Mouse (Mus musculus): ENCODE data around the gene Zcchc17.

Zcchc17 gene

DNA sequence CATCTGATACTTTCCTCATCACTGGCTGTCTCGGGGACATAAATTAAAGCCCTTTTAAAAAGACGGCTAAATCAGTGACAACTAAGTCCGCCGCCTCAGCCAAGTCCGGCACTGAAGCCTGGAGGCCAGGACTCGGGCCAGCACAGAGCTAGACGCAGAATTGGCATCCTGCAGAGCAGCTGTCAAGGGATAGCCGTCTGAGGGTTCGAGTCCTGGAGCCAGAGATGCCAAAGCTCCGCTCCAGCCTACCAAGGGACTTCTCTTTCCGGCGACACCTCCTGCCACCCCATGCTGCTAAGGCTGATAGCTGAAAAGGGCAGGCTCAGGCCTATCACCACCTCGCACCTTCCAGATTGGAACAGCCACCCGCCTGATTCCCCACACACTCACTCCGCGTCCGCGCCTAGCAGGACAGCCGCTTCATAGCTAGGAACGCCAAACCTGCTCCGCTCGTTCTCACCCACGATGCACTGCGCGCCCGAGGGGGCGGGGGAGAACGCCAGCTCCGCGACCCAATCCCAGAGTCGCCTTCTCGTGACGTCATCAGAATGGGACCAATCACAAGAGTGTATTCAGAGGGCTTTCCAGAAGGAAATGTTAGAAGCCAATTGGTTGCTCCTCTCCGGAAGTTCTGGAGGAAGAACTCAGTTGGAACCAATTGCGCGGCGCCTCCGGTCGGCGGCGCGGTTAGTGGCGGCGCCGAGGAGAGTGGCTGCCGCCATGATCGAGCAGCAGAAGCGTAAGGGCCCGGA is at the start of gene Zcchc17, which contains the start of gene Snrnp40:
Gene Zcchc17 (minus strand): TSS at position 458 of the 752 bp plus-strand sequence.
Gene Snrnp40 (plus strand): TSS at position 647 of the 752 bp plus-strand sequence.
- peak; percentile 100 for DNase-seq

DNA sequence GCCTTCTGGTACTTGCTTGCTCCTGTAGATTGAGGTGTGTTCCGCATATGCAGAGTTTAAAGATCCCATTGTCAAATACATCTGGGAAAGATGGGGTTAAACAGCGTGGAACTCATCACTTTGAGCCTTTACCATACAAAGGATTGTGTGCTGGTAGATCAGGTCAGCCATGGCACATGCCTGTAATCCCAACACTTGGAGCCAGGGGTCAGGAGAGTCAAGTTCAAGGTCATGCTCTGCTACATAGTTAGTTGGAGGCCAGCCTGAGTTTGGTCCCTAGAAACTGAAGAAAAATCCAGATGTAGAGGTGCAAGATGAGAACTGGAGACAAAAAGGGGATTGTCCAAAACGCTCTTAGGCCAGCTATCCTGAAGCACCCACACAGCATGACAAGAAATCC is 31.5 kb upstream of the Zcchc17 start:
- peak; percentile 26 for DNase-seq

DNA sequence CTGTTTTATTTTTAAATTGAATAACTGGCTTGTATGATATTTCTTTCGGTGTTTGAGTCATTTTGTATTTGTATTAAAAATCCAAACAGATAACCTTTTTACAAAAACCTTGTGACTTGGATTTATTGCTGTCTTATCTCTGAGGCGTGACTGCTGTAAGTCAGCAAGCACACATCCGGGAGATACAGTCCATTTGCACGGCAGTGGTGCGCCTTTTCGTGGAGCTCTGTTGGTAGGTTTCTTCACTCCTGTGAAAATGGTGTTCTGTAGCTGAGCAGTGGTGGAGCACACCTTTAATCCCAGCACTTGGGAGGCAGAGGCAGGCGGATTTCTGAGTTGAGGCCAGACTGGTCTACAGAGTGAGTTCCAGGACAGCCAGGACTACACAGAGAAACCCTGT is 30.2 kb upstream of the Zcchc17 start:
- no peak for DNase-seq

DNA sequence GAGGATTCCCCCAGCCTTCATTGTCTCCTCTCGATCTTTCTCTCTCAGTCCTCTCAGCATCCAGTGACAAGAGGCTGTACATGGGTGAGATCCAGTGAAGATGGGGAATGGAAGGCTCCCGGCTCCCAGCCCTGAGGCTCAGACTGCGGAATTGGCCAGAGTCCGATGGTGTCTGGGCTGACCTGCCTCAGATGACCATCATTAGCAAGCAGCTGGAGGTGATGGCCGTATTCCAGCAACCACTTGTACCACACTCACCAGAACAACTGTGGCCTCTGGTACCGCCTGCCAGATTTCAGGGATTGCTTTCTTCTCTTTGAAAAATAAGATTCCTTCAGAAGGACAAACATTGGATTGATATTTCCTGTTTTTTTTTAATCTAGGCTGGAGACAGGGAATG is 29.8 kb upstream of the Zcchc17 start:
- peak; percentile 69 for DNase-seq

DNA sequence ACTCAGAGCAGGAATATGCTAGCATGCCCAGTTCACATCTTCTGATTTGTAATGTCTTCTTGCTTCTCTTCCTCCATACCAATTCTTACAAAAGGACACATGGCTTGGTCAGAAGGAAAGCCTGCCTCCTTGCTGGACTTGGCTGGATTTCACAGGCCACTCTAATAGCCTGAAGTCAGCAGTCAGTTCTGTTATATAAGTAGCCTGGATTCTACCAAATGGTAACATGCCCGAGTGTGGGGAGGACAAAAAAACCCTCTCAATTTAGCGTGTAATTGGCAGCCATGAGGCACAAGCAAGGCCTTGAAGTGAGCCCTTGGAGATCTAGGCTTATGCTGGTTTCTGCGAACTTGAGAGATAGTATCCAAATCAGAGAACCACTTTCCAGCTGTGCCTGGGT is 27.5 kb upstream of the Zcchc17 start:
- DNase-seq: no peak

DNA sequence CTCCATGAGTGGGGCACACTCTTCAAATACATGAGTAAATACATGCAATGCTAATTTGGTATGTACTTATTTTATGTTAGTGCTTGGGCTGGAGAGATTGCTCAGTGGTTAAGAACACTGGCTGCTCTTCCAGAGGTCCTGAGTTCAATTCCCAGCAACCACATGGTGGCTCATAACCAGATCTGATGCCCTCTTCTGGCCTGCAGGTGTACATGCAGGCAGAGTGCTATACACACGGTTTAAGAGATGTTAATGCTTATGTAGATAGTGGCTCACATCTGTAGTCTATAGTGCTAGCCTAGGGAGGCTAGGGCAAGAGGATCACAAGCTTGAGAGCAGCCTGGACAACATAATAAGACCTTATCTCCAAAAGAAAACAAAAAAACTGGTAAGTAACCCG is 20.7 kb upstream of the Zcchc17 start:
- no peak for DNase-seq

DNA sequence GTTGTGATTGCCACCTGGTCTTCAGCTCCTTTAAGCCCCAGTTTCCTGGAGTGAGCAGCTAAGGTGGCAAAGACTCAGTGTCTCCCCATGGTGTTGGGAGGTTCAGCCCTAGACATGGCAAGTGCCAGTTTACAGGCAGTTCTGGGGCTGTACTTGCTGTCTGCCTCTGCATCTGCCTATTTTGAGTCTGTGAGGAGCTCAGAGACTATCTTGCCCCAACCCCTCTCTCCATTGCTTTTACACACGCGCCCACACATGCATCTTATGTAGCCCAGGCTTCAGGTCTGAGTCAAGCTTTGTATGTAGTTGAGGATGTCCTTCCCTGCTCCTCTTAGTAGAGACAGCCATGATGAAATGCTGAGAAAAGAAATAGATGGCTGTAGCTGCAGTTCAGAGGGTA is 19.4 kb upstream of the Zcchc17 start:
- DNase-seq: no peak

DNA sequence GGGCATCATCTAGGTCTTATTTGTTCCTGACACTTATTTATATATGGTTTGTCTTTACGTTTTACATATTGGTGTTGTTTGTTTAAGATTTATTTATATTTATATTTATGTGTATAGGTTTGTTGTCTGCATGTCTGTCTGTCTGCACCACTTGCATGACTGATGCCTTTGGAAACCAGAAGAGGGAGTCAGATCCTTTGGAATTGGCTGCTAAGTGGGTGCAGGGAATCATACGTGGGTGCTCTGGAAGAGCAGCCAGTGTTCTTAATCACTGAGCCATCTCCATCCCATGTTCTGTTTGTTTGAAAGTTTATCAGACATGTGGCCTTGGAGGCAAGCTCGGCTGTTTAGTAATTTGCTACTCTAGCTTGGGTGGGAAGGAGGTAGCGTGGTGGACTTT is 17.8 kb upstream of the Zcchc17 start:
- no peak for DNase-seq

DNA sequence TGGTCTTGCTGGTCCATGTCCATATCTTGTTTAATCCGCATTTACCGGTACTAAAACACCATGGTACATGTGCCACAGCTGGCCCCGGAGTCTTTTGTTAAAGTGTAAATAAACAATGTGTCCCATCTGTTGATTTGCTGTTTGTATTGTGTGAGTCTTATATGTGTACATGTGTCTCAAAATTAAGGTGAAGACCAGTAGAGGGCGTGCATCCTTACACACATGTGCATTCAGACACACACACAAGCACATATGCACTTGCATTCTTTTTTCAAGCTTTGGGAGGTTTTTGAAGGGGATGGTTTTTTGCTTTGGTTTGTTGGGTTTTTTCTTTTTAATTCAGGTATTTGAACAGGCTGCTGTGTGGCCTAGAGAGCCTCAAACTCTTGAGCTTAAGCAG is 16.9 kb upstream of the Zcchc17 start:
- DNase-seq: peak; percentile 12

DNA sequence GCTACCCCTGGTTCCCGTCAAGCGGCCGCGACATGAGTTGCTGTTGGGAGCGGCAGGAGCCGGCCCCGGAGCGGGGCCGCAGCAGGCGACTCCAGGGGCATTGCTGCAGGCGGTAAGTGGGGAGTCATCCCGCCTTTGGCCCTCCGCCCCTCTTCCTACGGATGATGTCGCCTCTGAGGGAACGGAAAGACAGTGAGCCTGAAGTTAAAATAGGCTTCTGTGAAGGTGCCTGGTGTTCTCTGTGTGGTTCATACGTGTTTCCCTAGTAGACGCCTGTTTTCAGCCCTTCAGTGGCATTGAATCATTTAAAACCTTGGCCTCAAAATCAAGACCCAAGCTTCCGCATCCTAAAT is 471 bp upstream of the Zcchc17 start:
- DNase-seq: no peak

DNA sequence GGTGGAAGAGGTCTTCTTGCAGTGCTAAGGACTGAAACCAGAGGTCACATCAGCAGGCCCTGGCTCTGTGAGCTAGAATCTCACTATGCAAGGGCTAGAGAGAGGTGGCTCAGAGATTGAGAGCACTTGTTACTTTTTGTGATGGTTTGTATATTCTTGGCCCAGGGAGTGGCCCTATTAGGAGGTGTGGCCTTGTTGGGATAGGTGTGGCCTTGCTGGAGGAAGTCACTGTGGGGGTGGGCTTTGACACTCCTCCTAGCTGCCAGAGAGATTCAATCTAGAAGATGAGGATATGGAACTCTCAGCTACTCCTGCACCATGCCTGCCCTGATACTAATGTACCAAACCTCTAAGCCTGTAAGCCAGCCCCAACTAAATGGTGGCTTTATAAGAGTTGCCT is 1.8 kb downstream of the Zcchc17 start:
- DNase-seq: peak; percentile 4

DNA sequence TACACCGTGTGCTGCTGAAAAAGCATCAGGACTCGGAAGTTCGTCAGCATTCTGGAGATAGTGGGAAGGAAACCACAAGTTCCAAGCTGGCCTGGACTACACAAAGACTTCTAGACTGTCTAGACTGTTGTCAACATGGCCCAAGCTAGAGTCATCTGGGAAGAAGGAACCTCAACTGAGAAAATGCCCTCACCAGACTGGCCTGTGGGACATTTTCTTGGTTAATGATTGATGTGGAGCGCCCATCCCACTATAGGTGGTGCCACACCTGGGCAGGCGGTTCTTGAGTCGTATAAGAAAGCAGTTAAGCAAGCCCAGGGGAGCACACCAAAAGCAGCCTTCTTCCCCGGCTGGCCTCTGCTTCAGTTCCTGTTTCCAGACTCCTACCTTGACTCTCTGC is 7.2 kb downstream of the Zcchc17 start:
- DNase-seq: no peak

DNA sequence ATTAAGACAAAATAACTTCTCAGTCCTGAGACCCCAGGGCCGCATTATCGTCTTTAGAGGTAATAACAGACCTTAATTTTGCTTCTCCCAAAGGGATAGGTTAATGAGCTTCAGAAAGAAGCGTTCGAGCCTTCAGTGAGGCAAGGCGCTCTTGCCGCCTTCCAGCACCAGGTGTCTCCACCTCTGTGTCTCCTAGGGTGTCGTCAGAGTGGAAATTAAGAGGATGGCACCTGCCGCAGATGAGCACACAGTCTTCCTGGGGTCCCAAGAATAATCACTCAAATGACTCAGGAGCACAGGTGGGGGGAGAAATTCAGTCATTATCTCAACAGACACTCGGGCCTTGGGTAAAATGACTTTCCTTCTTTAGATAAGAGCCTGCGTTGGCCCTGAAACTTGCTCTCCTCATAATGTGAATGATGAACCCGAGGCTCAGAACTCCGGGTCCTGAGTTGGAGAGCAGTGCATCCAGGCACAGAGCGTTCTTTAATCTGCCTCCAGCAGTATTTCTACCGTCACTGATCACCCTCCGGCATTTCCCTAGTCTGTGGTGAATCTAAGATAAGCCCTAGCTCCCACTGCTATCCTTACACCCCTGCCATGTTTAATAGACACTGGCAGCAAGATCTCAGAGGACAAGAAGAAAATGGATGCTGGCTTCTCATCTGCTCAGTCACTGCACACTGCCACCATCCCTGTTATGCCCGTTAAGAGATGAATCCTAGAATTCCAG is 8.9 kb downstream of the Zcchc17 start:
- DNase-seq: no peak

DNA sequence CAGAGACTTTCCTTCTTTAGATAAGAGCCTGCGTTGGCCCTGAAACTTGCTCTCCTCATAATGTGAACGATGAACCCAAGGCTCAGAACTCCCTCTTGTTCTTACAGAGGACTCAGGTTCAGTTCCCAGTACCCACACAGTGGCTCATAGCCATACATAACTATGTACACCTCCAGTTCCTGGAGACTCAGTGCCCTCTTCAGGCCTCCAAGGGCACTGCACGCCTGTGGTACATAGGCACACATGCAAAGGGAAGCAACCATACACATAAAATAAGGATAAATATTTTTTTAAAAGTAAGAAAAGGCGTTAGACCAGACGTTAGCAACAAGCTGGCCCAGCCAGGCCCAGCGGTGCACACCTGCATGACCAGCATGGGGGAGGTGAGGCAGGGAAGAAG is 10.1 kb downstream of the Zcchc17 start:
- DNase-seq: no peak

DNA sequence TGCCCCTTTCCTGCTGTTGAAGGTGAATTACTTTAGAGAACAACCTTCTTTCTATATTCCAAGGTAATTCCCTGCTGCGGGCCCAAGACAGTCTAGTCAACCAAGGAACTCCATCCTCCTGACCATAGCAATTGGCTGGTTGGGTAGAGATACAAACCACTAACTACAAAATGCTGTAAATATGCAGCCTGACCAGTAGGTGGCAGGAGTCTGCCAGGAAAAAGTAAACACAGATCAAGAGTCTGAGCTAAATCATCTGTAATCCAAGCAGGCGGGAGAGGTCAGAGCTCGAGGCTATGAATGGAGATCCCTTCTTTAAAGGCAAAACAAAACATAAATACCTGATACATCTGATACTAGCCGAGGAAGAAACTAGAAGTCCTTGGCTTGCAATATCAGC is 18.1 kb downstream of the Zcchc17 start:
- peak; percentile 62 for DNase-seq

DNA sequence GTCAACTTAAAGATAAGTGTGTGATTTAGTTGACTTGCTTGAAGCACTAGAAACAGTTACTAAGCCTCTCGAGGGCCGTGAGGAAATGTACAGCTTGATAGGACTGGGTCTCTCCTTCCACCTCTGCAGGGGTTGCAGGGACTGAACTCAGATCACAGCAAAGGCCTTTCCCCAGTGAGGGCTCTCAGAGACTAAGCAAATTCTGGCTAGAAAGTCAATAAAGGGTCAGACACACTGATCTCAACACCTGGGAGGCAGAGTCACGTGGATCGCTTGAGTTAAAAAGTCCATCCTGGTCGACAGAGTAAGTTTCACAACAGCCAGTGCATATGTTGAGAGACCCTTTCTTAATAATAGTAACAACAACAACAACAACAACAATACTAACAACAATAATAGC is 23.9 kb downstream of the Zcchc17 start:
- no peak for DNase-seq

DNA sequence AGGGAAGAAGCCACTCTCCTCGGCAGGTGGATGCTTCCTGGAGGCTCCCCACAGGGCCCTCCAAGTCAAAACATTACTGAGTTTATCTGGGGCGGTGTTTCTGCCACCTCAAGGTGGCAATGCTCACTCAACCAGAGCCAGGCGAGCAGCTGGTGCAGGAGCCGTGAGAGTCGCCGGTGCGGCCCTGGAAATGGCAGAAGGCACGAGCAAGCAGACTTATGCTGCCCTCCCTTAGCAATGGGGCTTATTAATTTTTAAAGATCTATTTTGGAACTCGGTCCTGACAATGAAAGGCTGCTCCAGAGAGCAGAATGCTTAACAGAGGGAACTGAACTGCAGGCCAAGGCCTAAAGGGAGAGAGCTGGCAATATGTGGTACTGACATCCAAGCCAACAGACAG is 32.4 kb downstream of the Zcchc17 start:
- no peak for DNase-seq

DNA sequence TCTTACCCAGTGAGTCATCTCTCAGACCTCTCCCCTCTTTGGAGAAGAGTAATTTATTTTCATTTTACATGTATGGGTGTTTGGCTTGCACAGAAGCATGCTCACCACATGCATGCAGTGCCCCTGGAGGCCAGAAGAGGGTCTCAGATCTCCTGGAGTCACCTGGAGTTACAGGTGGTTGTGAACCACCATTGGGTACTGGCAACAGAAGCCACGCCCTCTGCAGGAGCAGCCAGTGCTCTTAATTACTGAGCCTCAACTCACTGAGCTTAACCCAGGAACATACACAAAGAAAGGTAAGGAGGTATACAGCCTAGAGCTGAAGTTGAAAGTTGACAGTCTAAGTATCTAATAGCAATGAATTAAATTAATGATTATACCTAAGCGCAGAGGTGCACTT is 34.3 kb downstream of the Zcchc17 start:
- no peak for DNase-seq

DNA sequence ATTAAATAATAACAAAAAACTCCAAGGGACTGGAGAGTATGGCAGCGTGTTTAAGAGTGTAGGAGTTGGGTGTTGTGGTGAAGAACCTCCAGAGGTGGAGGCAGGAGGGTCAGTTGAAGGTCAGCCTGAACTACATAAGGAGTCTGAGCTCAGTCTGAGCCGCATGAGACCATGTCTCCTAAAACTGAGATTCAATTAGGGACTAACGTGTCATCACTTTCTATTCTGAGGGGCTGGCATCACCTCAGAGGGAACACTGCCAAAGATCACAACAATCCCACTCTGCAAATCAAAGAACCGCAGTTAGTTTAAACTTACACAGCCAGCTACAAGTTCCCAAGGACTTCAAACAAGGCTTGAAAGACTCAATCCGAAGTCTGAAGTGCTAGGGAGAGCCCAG is 36.1 kb downstream of the Zcchc17 start:
- no peak for DNase-seq

DNA sequence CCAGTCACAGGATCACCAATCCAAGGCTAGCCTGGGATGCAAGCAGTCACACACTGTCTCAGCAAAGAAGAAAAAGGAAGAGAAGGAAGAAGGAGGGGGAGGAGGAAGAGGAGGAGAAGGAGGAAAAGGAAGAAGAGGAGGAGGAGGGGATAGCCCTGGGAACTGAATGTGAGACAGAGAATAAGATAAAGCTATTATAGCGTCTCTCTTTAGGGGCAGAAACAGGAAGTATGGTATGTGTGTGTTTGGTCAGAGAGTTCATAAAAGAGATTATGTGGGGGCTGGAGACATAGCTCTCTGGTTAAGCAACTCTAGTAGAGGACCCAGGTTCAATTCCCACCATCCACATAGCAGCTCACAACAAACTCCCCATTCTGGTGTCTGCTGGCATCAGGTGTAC is 36.6 kb downstream of the Zcchc17 start:
- DNase-seq: no peak

DNA sequence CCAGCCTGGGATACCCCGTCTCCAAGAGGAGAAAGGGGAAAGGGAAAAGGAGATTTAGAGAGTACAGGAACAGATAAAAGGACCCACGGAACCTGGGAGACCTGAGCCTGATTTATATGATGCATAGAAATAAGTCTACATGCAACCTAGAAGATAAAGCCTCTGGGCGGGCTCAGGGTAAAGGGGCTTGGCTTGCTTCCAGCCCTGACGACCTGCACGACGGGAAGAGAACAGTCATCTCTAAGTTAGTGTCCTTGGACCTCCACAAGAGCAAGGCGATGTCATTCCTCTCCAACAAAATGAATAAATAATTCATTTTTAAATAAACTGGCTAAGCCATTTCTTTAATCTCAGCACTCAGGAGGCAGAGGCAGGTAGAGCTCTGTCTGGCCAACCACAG is 37.2 kb downstream of the Zcchc17 start:
- DNase-seq: no peak

DNA sequence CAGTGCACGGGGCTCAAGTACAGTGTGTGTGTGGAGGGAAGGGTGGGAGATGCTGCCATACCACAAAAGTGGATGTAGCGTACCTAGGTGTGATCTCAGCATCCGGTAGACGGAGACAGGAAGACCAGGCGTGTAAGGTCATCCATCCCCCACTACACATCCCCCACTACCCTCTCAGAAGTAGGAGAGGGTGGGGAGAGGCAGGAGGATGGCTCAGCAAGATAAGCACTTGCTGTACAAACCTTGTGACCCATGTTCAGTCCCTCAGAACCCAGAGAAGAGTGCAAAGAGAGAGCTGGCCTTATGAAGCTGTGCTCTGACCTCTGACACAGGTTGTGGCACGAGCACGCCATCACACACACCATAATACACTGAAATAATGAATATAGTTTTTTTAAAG is 38.1 kb downstream of the Zcchc17 start:
- DNase-seq: no peak

DNA sequence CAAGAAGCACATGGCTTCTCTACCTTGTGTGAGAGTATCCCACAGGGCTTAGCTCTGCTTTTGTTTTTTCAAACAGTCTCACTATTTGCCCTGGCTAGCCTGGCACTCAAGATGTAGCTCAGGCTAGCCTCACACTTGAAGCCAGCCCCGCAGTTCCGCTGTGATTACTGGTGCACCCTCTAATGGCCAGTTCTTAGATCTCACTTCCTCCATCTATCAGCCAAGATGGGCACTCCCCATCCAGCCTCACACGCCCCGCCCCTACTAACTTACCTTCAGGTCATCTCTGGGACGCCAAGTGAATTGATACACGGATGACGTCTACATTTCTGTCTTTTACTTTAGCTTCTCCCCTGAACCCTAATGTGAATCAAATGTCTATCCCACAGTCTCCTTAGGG is 40.2 kb downstream of the Zcchc17 start:
- no peak for DNase-seq

DNA sequence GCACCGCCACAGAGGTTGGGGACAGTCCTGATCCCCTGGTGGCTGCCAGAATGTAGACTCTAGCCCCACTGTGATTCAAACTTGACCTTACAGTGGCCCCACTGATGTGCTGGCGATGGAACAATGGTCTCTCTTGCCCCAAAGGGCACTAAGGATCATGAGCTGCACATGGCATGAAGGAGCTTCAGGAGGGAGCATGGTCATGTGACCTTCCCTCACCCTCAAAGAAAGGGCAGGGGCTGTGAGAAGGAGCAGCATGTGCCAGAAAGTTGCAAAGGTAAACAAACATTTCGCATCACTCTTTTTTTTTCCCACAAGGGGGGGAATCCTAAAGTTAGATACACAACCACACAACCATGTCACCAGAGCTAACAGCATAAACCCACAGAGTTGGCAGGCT is 41.6 kb downstream of the Zcchc17 start:
- no peak for DNase-seq

DNA sequence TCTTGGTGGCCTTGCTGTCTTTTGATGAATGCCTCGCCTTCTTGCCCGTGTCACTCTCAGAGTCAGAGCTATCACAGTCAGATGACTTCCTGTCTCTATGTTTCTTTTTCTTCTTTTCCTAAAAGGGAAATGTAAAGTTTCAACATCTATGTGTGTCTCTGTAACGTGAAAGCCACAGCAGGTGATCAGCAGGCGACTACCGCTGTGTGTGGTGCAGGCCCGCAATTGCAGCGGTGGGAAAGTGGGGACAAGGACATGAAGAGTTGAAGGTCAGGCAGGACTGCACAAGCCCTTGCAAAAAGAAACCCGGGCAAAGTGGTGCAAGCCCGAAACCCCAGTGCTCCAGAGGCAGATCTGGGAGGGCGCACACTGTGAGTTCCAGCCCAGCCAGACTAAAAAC is 43.1 kb downstream of the Zcchc17 start:
- no peak for DNase-seq

All from lung, postnatal 36 days (tissue).